Mouse (Mus musculus) olfactory bulb, adult 2 months (tissue): ENCODE results near the gene Calr4.

Experiments used
- CTCF ChIP-seq: fragments of 200-500 bp; IDR thresholded peaks from 2 replicates; pipeline ENCODE4 v1.5.1; 2012; ENCODE audit warnings: low read depth, mild to moderate bottlenecking, low read length, moderate library complexity; ENCODE audit not compliant: insufficient read depth
- POLR2A ChIP-seq: fragments of 200-500 bp; IDR thresholded peaks from 2 replicates; pipeline ENCODE4 v1.6.1; 2012; ENCODE audit warnings: mild to moderate bottlenecking, low read depth, low read length, moderate library complexity; ENCODE audit not compliant: insufficient read depth

DNA sequence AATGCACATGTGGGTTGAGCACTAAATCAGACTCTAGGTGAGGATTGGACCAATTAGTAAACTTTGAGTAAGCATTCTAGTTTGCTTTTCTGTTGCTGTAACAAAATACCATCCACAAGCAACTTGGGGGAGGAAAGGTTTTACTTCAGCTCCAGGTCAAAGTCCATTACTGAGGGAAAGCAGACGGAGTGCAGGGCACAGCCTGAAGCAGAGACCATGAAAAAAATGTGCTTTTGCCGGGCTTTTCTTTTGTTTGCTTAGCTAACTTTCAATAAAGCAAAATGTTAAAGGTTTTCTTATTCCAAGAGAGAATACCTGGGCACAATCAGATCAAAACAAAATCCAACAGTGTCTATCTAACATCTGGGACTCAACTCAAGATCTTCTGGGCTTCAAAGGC lies 32.5 kb downstream of the Calr4 start:
- TF ChIP-seq CTCF (no peak), POLR2A (no peak)
